Mouse (Mus musculus) stomach, postnatal 0 days (tissue): Measurements from ENCODE around the gene Atxn7. TPM values are rescaled to one million over a fixed set of nuclear protein-coding genes. Genes with fewer than 3 reads are reported as not detected.
"Not testable (repeated sequence)": the region's sequence is repeated elsewhere in the genome, so short reads cannot be mapped to it uniquely, and the experiment has no call there.

Source experiments
- ATAC-seq: fragments of 200-750 bp; cut with Nextera tagmentation; 2 replicates; pipeline ENCODE4 v1.8.0; 2017; ENCODE audit not compliant: low FRiP score, low TSS enrichment
- DNase-seq: peaks from one replicate; pipeline ENCODE4 v3.0.0-alpha.2; 2016; ENCODE audit warnings: low spot score
- H3K27ac ChIP-seq: fragments of 300-500 bp; sonication (generic); replicated peaks from 2 replicates; pipeline ENCODE4 v1.5.1; 2014; ENCODE audit warnings: mild to moderate bottlenecking, control low read depth
- H3K27me3 ChIP-seq: fragments of 300-500 bp; sonication (generic); 2 replicates; pipeline ENCODE4 v1.6.1; 2014; ENCODE audit warnings: low read length; ENCODE audit not compliant: control insufficient read depth, insufficient read depth
- H3K36me3 ChIP-seq: fragments of 300-500 bp; sonication (generic); 2 replicates; pipeline ENCODE4 v1.6.1; 2014; ENCODE audit warnings: low read length, mixed read lengths; ENCODE audit not compliant: control insufficient read depth, insufficient read depth
- H3K4me1 ChIP-seq: fragments of 300-500 bp; sonication (generic); replicated peaks from 2 replicates; pipeline ENCODE4 v1.6.1; 2014; ENCODE audit warnings: antibody characterized with exemption; ENCODE audit not compliant: control insufficient read depth, insufficient read depth
- H3K4me2 ChIP-seq: fragments of 300-500 bp; sonication (generic); replicated peaks from 2 replicates; pipeline ENCODE4 v1.6.1; 2014; ENCODE audit warnings: low read depth, mild to moderate bottlenecking, control low read depth, moderate library complexity
- H3K4me3 ChIP-seq: fragments of 300-500 bp; sonication (generic); 2 replicates; pipeline ENCODE4 v1.5.1; 2014; ENCODE audit warnings: low read depth, low read length, control low read depth
- H3K9ac ChIP-seq: fragments of 300-500 bp; sonication (generic); 2 replicates; pipeline ENCODE4 v1.6.1; 2014; ENCODE audit warnings: mild to moderate bottlenecking, low read length, control low read depth, mixed read lengths
- H3K9me3 ChIP-seq: fragments of 300-500 bp; sonication (generic); 2 replicates; pipeline ENCODE4 v1.6.1; 2016; ENCODE audit warnings: low read length; ENCODE audit not compliant: control insufficient read depth
- CTCF ChIP-seq: IDR thresholded peaks from 2 replicates; pipeline ENCODE4 v1.5.1; 2016; ENCODE audit warnings: antibody characterized with exemption, low read depth, mild to moderate bottlenecking, moderate library complexity
- EP300 ChIP-seq: optimal IDR thresholded peaks from 2 replicates; pipeline ENCODE3; 2016; ENCODE audit warnings: antibody characterized with exemption
- WGBS: fragments of 180-500 bp; shearing (Covaris S2); extraction: QIAGEN DNeasy Blood & Tissue Kit; methylation state at CpG from one replicate; pipeline ENCODE4 v1.1.7; 2014; 5-methylcytosine and 5-hydroxymethylcytosine counted together
- polyA plus RNA-seq: library from polyadenylated mRNA; unstranded; fragments of >200 nt; fragmentation: Nextera tagmentation; extraction: Ambion mirVana; gene quantifications from 2 replicates; pipeline ENCODE4 v1.2.1, GENCODE M21; 2015

Gene Atxn7
- polyA plus RNA-seq, 1 experiment from 2014 or later, result 3.7 TPM

DNA sequence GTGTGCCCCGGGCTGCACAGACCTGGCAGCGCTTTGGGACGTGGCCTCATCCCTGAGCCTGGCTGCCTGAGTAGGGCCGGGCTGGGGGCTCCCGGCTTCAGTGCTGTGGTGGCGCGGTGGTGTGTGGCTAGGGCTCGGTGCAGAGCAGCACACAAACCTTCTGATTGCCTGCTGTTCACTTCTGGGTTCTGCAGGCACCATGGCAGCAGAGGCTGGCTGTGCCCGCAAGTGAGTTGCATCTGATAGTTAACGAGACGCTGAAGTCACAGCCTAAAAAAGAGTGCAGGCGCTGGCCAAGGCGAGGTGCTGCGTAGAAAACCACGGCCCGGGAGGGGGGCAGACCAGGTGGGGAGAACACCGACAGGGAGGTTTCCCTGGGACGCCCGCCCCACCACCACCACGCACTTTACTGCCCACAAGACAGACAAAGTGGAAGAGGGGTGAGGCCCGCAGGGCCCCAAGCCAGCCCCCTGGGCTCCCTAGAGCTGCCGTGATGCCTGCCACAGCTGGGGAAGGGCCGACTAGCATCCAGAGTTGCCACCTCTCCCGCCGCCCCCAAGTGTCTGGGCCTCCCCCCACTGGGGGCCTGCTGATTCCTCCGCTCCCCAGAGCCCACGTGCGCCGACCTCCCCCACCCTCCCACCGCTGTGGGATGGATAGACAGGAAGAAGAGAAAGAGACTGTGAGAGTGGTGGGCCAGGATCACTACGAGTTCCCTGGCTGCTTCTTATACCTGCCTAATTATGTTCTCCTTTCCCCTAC lies 27.8 kb upstream of the Atxn7 start:
- Histone ChIP-seq H3K36me3 (no peaks in the 10 kb centered on the region), H3K9ac (peak overlapping the region; percentile 52), H3K9me3 (0 out of 2 replicates have a peak, but pooled peaks cover 2% of the 10 kb centered on the region), H3K4me2 (peak overlapping the region; percentile 74), H3K27me3 (no peaks in the 10 kb centered on the region), H3K27ac (no peak overlapping the region), H3K4me3 (peak overlapping the region; percentile 41), H3K4me1 (no peaks in the 10 kb centered on the region)
- 25% methylated on average over 28 of the region's 31 CpGs for WGBS
- ATAC-seq (peak; percentile 49; the same call in 1 of the 2 replicates), DNase-seq (peak; percentile 18)
- TF ChIP-seq EP300, result no peak
- TF ChIP-seq CTCF, result no peak

- H3K9ac ChIP-seq, result no peak overlapping the region
- H3K4me2 ChIP-seq, result peak overlapping the region; percentile 74
- H3K9me3 ChIP-seq, result 0 out of 2 replicates have a peak, but pooled peaks cover 2% of the 10 kb centered on the region
- 34% methylated on average over 5 of the region's 5 CpGs for WGBS
- H3K4me1 ChIP-seq, result no peaks in the 10 kb centered on the region
- H3K36me3 ChIP-seq, result no peaks in the 10 kb centered on the region
- H3K27ac ChIP-seq, result no peak overlapping the region
- TF ChIP-seq EP300 (no peak), CTCF (no peak)
- no peaks in the 10 kb centered on the region for H3K27me3 ChIP-seq
- H3K4me3 ChIP-seq, result peak overlapping the region; percentile 41; the same call in 1 of the 2 replicates
- DNase-seq, result no peak
- ATAC-seq, result 0 out of 2 replicates have a peak, but pooled peaks have one; percentile 32
Observed at GRCm38 (mm10) chr14:13934052-13934371, 27.2 kb upstream of the Atxn7 start.

DNA sequence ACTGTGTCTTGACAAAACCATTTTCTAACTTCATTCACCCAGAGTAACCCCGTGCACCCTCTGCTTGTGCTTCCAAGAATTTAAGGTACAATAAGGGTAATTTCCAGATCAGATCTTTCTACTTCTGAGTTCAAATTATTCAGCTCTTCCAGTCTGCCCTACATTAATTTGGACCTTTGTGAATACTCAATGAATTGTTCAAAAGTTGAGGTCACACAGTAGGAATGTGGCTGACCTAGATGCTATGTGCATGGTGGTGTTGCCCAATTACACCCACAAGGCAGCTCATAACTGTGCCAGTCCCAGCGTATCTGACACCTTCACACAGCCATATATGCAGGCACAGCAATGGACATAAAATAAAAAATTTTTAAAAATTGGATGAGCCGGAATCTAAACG lies 16.6 kb upstream of the Atxn7 start:
- no peak overlapping the region for H3K27ac ChIP-seq
- H3K9me3 ChIP-seq, result no peaks in the 10 kb centered on the region
- H3K4me1 ChIP-seq, result no peaks in the 10 kb centered on the region
- no peak overlapping the region for H3K9ac ChIP-seq
- no peaks in the 10 kb centered on the region for H3K27me3 ChIP-seq
- 92% methylated on average over 4 of the region's 4 CpGs for WGBS
- peaks cover 3% of the 10 kb centered on the region; the same call in 1 of the 2 replicates for H3K36me3 ChIP-seq
- no peak overlapping the region for H3K4me3 ChIP-seq
- ATAC-seq (no peak), DNase-seq (no peak)
- no peak overlapping the region for H3K4me2 ChIP-seq
- TF ChIP-seq EP300 (no peak), CTCF (no peak)

DNA sequence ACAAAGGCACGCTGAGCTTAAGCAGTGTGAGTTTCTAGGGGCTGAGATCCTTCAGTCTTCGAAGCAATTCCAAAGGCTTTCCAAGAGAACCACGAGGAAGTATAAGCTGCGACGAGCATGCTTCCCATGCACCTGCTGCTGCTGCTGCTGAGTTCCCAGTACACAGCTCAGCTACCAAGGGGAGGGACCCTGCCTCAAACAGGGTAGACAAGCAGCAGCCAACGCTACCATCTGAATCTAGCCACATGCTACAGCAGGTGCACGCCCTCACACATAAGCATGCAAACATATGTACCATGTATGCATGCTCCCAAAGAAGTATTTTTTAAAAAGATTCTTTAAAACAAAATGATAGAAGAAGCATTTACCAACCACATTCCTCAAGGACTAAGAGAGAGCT lies 12.9 kb upstream of the Atxn7 start:
- Histone ChIP-seq H3K27me3 (no peaks in the 10 kb centered on the region), H3K4me2 (no peak overlapping the region), H3K4me1 (no peaks in the 10 kb centered on the region), H3K9me3 (no peaks in the 10 kb centered on the region), H3K9ac (no peak overlapping the region), H3K27ac (no peak overlapping the region), H3K36me3 (peaks cover 6% of the 10 kb centered on the region), H3K4me3 (no peak overlapping the region)
- no peak for TF ChIP-seq EP300
- no peak for TF ChIP-seq CTCF
- 92% methylated on average over 7 of the region's 7 CpGs for WGBS
- ATAC-seq, result no peak
- no peak for DNase-seq

DNA sequence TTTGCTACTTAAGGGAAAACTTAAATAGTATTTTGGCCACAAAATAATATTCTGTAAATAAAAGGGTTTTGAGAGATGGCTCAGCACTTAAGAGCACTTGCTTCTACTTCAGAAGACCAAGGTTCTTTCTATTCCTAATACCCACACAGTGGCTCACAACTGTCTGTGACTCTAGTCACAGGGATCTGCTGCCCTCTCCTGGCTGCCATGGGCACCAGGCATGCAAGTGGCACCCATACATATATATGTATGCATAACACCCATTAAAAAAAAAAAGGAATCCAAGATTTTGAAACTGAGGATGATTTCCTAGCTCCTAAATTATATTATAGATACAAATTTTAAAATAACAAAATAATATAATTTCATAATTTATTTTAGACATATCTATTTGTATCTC lies 10.8 kb upstream of the Atxn7 start:
- no peaks in the 10 kb centered on the region for H3K27me3 ChIP-seq
- no peak overlapping the region for H3K27ac ChIP-seq
- no peaks in the 10 kb centered on the region for H3K9me3 ChIP-seq
- DNase-seq (peak; percentile 29), ATAC-seq (no peak)
- no peak overlapping the region for H3K4me3 ChIP-seq
- TF ChIP-seq EP300, result no peak
- TF ChIP-seq CTCF, result peak; percentile 72
- H3K4me2 ChIP-seq, result no peak overlapping the region
- H3K9ac ChIP-seq, result no peak overlapping the region
- H3K36me3 ChIP-seq, result peaks cover 6% of the 10 kb centered on the region
- no peaks in the 10 kb centered on the region for H3K4me1 ChIP-seq

DNA sequence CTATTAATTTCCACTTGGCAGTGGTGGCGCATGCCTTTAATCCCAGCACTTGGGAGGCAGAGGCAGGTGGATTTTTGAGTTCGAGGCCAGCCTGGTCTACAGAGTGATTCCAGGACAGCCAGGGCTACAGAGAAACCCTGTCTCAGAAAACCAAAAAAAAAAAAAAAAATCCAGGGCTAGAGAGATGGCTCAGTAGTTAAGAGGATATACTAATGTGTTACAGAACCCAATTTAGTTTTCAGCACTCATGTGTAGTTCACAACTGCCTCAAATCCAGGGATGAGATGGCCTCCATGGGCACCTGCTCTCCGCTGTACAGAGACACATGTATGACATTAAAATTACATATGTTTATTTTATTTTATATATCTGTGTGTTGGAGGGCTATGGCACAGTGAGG lies 9.1 kb upstream of the Atxn7 start:
- not testable (repeated sequence) for H3K9me3 ChIP-seq
- 98% methylated on average over 3 of the region's 3 CpGs for WGBS

More for the DNA sequence above, 9.1 kb upstream of the Atxn7 start:
- not testable (repeated sequence) for ATAC-seq, H3K4me1 ChIP-seq, H3K36me3 ChIP-seq, H3K27ac ChIP-seq, H3K9ac ChIP-seq, H3K27me3 ChIP-seq, DNase-seq, H3K4me3 ChIP-seq, H3K4me2 ChIP-seq
